Mouse (Mus musculus) cerebellum, adult 11-12 months (tissue): ENCODE measurements around the gene Wdr43.
"Not testable (repeated sequence)": the region's sequence is repeated elsewhere in the genome, so short reads cannot be mapped to it uniquely, and the experiment has no call there.

Experiments
- DNase-seq: peaks from one replicate; pipeline ENCODE4 v3.0.0; 2022

Gene Wdr43

DNA sequence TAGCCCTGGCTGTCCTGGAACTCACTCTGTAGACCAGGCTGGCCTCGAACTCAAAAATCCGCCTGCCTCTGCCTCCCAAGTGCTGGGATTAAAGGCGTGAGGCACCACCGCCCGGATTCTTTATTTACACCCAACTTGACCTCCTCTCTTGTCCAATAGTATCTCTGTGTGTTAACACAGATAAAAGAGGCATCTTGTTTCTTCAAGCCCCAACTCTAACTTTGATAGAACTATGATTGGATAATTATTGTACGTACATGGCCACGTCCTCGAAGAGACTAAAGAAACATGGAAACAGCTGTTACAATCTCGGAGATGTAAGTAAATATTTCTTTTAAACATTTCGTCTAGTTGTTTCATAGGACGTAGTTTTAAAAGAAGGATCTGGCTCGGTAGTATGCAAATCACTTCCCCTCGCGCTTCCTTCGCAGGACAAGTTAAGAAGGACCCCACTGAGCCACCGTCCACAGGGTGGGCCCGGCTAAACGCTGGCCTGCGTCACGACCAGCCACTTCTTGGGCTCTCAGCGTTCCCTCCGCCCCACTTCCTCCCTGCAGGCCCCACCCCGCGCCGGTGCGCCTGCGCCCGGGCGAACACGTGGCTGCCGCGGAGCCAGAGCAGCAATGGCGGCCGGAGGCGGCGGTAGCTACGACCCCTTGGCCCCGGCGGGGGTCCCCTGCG lies at the start of gene Wdr43:
Gene Wdr43 (plus strand): TSS at position 258 of the 681 bp plus-strand sequence.
- peak; percentile 95 for DNase-seq

DNA sequence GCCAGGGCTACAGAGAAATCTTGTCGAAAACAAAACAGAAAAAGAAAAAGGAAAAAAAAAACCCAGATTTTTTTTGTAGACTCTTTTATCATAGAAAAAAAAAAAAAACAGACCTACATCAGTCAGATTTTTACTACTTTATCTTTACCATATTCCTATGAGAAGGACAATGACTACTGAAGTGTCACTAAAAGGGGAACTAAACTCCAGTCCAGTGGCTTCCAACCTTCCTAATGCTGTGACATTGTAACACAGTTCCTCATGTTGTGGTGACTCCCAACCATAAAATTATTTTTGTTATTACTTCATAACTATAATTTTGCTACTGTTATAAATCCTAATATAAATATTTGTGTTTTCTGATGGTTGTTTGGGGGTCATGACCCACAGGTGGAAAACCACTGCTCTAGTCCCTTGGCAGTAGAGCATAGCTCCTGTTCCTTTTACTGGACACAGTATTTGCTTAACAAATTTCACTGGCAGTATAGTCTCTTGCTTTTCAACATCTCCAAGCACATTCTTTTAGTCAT lies 36.5 kb upstream of the Wdr43 start:
- DNase-seq = no peak

DNA sequence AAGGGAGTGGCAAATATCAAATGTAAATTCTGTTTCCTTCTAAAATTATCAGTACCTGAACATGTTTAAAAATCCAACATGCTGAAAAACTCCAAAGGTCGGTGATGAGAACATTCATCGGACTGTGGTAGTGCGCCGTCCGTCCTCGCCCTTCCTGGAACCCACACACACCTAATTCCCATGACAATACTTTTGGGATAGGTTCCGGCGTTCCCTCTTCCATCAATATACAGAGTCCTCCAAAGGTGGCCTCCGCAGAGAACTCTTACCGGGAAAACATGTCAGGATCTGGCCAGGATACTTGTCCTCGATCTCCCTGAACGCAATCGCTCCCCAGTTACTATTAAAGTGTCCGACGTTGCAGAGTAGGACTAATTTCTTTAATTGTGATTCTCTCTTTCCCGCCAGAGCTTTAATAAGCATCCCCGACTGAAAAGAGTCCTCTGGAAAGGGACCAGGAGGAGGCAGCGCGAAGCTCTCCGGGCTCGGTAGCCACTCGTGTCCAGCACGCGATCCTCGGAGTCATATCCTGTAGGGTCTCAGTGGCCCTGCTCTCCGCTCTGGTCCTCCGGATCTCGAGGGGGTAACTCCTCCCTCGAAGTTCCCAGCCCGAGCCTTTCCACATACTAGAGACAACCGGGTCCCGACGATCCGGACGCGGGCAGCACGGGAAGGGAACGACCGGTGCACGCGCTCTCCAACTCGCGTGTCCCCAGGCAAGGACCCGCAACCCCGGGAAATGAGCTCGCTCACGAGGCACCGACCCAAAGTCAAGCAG lies 17.6 kb upstream of the Wdr43 start:
- no peak for DNase-seq

DNA sequence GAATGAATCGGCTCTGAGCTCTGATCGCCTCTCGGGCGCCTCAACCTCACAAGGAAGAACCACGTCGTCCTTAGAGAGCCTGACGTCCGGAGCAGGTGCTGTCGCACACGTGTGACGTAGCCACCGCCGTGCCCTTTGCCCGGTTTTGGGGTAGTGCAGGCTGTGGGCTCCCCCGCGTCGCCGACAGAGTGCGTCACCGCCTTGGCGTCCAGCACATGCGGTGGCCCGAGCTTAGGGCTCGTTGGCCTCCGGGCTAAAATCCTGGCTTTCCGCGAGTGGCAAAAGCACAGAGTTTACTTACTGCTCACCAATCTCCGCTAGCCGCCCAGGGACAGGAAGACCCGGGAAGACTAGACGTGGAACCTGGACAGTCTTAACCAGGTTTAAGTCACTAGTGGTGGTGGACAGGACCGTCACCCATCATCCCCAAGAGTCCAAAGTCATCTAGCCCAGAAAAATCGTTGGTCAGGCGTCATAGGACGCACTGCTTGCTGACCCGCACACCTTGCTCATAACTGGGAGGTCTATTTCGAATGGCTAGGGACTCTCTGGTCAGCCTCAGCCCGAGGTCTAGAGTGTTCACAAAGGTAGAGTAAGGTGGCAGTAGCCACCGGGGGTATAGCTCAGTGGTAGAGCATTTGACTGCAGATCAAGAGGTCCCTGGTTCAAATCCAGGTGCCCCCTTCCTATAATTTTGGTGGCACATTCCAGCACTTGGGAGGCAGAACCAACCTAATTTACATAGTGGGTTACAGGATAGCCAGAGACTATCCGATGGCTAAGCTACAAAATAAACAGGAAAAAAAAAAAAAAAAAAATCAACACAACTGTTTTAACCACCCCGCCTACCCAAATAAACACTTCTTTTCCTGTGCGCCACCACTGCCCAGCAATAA lies 16.8 kb upstream of the Wdr43 start:
- peak; percentile 95 for DNase-seq

DNA sequence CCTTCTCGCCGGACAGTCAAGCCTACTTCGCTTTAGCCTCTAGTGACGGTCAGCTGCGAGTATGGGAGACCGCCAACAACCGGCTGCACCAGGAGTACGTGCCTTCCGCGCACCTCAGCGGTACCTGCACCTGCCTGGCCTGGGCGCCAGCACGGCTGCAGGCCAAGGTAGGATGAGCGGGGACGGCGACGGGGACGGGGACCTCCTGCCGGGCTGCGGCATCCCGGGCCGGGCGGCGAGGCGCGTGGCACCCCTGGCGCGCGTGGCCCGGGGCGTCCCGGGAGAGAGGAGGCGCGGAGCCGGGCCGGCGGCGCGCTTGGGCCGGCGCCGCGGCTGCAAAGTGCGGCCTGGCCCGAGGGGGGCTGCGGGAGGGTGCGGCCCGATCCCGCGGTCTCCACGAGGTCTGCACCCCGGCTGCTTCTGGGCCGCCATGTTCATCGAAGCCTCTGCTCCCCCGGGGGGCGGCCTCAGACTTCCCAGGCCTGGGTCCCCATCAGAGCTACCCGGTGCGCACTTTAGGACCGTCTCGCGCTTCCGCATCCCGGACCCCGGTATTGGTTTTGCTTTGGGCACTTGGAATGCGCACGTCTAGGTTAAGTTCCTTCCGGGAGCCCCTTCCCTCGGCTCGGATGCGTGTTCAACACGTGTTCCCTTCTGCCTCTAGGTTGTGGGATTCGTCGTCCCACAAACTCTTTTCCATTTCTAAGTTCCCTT lies 781 bp downstream of the Wdr43 start:
- no peak for DNase-seq

DNA sequence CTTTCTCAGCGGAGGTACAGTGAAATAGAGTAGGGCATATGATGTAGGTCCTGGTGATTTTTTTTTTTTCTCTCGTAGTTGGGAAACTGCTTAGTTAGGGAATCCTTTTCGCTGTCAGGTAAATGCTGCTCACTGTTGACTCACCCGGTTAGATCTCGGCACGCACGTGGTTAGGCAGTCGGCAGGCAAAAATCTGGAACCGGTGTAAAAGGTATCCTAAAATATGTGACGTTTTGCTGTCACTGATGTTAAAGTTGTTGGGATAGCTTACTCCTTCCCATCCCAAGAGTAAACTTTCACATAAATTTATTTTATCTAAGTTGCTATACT lies 1.3 kb downstream of the Wdr43 start:
- no peak for DNase-seq

DNA sequence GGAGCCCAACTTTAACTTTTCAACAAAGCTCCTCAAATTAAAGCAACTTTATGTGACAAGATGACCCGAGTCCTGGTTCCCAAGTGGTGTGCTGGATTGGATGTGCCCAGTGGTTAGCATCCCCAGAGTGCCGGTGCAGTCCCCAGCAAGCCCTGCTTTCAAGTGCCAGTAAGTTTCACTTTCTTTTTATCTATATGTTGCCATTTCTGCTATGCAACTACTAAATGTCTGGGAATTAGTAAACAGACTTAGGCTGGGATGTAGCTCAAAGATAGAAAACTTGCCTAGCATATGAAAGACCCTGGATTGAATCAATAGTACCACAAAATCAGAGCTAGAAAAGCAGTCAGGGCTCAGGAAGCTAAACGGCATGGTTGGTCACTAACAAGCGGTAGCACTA lies 2.3 kb downstream of the Wdr43 start:
- no peak for DNase-seq

DNA sequence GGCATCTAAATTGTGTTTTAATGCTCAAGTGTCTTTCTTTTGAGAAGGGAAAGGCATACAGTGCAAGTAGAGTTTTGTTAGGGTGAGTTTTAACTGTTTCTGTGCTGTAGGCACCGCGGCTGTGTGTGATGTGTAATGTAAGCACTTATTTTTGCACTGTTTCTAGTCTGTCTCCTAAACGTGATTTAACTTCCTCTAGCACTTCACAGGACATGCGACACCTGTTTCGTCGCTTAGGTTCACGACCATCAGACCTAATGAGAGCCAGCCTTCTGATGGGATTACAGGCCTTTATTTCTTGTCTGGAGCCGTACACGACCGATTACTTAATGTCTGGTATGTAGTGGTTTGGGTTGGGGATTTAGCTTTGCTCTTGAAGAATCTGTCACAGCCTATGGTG lies 16.1 kb downstream of the Wdr43 start:
- DNase-seq = no peak

DNA sequence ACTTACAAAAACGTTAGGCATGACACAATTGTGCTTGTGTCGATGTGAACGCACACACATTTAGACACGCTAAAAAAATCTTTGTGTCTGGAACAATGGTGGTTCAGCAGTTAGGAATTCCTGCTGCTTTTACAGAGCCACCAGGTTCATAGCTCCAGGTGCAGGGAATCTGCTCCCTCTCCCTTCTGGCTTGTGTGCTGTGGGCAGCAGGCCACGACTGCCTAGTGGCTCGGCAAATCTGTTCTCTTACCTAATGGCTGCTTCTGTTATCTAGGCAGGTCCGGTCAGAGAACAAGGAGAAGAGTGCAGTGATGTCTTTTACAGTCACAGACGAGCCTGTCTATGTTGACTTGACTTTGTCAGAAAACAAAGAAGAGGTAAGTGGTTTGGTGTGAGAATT lies 17.7 kb downstream of the Wdr43 start:
- peak; percentile 70 for DNase-seq

DNA sequence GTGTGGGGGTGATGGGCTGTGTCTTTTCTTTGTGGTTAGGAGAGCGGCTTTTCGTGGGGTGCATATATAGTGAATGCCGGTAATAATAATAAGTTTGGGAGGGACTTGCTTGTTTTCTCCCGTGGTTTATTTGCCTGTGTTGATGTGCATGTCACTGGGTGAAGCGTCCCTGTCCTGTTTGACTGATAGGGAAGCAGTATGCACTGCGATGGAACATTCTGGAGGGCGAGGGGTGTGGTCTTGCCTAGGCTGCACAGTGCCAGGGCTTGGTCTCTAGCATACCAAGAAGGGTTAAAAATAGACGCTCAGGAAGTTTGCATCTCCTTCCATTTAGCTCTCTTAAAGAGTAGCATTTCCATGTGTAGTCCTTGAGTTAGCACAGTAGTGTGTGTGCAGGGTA lies 21.1 kb downstream of the Wdr43 start:
- DNase-seq = no peak

DNA sequence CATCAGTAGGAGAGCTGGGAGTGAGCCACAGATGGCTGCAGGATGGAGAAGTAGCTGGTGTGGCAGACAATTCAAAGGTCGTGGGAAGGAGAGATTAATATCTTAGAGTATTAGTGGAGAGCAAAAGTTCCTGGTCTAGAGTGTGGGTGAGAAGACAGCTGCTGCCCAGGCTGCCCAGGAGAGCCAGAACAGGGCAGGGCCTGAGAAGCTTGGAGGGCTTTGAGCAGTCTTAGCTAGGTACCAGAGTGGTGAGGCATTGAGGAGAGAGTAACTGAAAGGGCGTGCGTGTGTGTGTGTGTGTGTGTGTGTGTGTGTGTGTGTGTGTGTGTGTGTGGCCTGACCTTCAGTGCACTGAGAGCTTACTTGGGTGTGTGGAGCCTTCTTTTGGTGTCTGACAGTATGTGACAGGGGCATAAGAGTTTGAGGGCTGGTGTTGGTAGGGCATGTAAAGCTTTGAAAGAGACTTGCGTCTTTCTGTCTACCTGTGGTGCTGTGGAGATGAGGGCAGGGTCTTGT lies 22.1 kb downstream of the Wdr43 start:
- no peak for DNase-seq

DNA sequence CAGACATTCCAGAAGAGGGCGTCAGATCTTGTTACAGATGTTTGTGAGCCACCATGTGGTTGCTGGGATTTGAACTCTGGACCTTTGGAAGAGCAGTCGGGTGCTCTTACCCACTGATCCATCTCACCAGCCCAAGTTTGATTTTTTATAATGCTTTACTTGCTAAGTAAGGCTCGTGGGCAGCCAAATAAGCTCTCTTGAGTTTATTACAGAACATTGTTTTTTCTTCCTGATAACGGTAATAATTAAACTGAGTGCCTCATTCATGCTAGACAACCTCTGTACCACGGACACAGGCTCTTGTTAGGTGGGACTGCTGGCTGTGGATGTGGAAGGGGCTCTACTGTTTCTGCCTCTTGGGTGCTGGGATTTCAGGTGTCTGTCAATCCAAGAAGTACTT lies 23.4 kb downstream of the Wdr43 start:
- not testable (repeated sequence) for DNase-seq

DNA sequence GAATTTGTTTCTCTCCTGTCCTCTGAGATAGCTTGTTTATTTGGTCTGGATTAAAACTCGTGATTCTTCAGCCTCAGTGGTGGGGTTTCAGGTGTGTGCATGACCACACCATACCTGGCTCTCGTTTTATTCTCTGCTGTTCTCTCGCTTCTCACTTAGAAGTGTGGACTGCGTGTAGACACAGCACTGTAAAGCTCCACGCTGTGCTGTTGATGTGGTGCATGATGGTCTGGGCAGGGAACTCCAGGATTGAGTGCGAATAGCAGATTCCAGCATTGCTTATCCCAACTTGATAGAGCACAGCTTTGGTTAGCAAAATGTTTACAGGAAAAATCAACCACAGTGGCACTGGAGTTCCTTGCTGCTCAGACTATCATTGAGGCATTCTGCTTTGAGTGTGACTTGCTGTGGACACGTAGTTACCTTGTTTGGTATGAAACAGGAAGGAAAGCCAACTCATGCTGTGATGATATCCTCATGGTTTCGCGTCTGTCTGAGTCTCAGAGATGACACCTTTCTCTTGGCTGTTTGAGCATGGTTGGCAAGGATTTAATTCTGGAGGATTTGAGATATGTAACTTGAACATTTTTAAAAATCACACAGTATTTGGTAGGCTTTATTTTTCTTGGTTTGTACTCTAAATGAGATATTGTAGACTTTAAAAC lies 24.9 kb downstream of the Wdr43 start:
- peak; percentile 25 for DNase-seq

DNA sequence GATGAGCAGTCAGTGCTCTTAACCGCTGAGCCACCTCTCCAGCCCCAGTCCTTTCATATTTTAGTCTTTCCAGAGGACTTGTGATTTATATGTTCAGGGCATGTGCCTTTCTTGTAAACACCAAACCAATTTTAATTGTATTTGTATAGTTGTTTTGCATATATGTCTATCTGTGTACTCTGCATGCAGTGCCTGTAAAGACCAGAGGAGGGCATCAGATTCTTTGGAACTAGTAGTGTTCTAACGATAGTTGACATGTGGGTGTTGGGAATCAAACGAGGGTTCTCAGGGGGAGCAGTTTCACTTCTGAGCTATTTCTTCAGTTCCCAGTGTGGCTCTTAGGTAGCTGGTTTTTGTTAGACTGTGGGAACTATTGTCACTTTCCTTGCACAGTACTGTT lies 26.5 kb downstream of the Wdr43 start:
- DNase-seq = no peak

DNA sequence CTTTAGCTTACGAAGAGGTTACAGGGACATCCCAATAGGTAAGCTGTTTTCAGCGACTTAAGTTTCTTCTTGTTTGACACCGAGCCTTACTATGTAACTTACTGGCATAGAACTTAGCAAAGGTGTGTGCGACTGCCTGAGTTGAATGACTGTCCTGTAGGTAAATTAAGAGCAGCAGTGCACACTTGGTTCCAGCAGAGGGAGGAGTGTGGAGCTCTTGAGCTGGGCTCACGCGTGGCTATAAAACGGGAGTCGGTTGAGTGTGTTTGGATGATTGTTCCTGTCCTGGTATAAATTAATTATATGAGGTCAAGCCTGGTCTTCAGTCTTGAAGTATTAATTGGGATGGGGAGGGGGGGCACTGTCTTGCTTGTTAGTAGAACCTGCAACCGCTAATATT lies 34.3 kb downstream of the Wdr43 start:
- no peak for DNase-seq

DNA sequence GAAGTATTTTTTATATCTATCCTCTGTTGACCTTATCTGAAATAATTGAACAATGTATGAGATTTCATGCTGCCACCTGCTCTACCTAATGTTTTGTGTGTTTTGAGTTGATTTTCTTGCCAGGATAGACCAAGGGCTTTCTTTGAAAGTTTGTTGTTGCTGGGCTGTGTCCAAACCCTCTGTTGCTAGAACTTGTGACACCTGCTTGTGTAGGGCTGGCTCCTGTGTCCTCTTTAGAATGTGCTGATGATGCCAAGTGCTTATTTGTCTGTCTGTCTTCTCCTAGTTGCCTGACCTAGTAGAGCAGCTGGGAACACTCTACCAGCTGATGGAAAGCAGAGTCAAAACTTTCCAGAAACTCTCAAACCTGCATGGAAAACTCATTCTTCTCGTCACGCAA lies 36.8 kb downstream of the Wdr43 start:
- no peak for DNase-seq

DNA sequence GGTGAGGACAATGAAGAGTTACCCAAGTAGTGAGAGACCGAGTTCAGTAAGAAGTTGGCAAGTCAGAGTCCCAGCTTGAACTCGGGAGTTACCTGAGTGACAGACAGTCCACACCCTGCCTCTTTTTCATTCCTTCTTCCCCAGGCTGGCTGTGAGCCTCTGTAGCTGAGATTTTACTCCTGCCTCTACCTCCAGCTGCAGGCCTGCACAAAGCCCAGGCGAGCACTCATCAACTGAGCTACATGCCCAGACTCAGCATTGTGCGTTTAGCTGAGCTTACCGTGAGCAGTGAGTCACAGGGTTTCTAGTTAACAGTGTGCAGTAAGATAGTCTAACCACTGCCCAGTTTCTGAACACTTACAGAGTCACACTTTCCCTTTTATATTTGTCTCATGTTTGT lies 37.2 kb downstream of the Wdr43 start:
- DNase-seq = no peak

DNA sequence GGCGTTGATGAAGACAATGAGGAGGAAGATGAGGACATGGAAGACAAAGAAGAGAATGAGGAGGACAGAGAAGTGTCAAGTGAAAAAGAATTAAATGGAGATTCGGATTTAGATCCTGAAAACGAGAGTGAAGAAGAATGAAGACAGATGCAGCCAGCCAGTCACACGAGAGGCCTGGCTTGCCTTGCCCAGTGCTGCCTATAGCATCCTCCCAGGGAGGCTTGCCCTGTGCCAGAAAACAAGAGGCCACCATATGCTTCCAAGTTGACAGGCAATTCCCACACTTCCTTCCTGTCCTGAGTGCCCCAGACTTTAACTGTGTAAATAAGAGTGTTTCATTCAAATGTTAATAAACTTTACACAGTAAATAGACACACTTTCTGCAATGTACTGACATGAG lies 41.8 kb downstream of the Wdr43 start:
- DNase-seq = peak; percentile 61

DNA sequence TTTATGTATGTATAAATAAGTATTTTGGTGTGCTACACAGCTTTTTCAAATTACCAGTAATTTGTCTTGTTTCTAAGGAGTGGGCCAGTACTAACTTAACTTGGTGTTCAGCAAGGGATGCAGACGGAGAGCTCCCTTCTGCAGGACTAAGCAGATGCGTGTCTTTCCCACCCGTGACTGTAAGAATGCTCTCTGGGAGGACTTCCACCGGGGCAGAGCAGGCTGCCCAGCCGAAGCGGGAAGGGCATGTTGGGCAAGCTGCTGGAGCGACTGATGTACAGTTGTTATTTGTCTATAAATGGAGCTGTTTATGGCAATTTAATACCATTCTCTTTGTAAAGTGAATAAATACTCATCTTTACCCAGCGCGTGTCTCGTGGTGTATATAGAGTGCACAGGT lies 43.0 kb downstream of the Wdr43 start:
- no peak for DNase-seq

DNA sequence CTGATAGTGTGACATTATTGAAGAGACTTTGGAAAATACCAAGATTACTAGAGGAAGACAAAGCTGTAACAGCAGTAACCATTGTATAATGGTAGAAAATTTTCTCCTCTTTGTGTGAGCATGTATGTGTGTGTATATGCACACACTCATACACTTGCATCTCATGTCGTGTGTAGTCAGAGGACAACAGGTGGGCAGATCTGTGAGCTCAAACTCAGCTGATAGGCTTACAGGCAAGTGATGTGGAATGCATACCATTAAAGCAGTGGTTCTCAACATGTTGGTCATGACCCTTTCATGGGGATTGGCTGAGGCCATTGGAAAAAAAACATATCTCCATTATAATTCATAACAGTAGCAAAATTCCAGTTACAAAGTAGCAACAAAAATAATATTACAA lies 44.7 kb downstream of the Wdr43 start:
- no peak for DNase-seq

DNA sequence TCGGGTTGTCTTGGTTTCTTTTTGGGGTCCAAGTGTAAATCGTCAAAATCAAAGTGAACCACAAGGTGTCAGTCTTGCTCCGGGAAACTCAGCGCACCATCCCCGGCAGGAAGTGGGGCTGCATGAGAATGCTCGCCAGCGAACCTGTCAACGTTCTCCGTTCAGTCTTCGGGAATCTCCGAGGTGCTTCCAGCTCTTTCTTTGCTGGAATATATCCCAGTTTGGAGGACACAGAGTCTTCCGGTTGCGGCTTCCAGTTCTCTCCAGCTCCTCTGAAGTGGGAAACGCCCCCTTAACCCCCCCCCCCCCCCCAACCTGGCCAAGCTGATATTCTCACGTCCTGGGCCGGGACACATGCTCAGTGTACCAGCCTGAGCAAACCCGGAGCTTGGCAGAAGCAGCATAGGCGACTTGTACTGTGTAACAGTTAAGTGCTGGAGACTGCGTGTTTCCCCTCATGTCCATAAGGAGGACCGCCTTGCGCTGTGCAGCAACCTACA lies 47.1 kb downstream of the Wdr43 start:
- peak; percentile 54 for DNase-seq

DNA sequence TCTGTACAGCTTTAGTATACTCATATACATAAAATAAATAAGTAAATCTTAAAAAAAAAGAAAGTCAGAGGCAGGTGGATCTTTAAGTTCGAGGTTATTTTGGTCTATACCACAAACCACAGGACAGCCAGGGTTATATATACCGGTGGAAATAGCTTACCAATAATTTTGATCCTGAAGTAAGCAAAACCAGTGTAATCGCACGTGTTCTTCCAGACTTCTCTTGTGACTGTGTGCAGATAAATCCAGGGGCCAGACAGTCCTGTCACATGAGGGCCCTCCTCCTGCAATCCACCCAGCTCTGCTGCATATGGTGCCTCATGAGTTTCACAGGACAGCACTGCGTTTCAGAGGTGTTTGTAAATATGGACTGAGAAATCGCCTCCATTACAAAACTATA lies 47.8 kb downstream of the Wdr43 start:
- DNase-seq = no peak
